Mouse (Mus musculus): ENCODE results near the gene Brca1.
"Not testable (repeated sequence)": the region's sequence is repeated elsewhere in the genome, so short reads cannot be mapped to it uniquely, and the experiment has no call there.

Brca1 gene

GRCm38 (mm10) chr11:101551751-101552475, at the start of gene Brca1, which contains the start of gene Nbr1:
Gene Brca1, minus strand, starts transcription at chr11:101551955.
Gene Nbr1, plus strand, starts transcription at chr11:101552149.
- DNase-seq = peak; percentile 94 to 95

DNA sequence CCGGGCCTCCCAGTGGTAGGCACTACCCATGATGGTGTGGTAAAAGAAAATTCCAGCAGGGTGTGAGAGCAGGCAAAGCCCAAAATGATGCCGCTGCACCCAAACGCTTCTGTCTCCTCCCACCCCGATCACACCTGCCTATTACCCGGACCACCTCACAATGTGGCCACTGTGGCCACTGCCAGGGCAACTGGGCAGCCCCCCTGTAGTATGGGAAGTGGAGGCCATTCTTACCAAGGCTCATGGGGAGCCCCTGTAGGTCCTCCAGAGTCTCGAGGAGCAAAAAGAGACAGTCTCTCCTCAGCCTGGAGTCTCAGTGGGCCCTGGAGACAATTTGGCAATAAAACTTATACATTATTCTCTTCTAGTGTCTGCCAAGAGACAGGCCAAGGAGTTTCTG, 47.4 kb upstream of the Brca1 start, which contains the start of gene Gm11634:
Gm11634 (minus strand) TSS at position 101 of the 400 bp plus-strand sequence.
- no peak for DNase-seq

DNA sequence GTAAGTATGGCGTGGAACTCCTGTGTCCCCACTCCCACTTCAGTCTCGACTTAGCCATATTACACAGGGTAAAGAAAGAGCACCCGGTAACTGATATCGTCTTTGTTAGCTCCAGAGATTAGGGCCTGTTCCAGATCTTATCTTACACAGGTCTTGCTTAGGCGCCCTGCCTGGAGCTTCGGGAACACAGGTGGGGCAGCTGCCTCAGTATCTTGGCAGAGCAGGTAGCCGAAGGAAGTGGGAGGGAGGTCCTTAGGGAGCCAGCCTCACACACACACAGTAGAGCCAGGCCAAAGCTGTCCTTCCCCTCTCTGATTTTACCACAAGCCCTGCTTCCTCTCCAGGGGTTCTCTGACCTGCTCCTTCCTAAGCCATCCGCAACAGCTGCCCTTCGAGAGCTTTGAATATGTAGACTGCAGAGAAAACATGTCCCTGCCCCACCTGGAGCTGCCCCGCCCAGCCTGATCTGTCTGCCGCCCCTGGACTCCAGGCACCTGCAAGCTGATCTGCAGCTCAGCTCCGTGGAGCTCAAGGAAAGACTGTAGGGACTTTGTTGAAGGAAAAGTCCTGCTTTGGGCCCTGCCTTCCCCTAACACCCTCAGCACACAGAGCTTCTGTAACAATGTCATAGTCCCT, 38.4 kb upstream of the Brca1 start:
- DNase-seq = no peak

DNA sequence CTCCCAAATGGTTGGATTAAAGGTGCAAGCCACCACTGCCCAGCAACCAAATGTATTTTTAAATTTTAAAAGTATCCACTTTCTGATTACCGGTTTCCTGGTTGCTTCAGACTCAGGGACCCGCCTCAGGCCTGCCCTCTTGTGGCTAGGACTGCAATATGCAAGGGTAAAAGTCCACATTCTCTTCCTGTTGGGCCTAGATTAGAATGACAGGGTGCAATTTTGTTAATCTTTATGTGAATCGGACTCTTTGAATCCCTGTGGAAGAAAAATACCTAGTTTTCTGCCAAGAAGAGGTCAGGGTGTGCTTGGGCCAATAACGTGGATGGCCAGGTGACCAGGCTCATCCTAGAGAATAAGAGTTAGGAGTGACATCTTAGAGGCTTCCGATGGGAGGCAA, 37.7 kb upstream of the Brca1 start:
- DNase-seq = peak; percentile 68 to 73

DNA sequence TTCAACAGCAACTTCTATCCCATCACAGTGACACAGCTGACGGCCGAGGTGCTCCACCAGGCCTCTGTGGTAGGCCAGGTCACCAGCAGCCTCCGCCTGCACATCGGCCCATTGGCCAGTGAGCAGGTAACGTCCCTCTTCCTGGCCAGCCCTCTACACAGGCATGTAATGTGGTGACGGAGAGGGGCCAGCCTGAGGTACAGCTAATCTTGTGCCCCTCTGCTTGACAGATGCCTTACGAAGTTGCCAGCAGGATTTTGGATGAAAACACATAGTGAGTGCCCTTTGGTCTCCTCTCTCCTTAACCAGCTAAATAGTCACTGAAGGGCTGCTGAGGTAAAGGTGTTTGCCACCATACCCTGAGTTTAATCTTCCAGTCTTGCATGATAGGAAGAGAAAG, 37.1 kb upstream of the Brca1 start:
- DNase-seq = no peak

GRCm38 (mm10) chr11:101587676-101588075, 35.9 kb upstream of the Brca1 start:
- no peak for DNase-seq

- no peak for DNase-seq
Measured at GRCm38 (mm10) chr11:101585805-101586204, 34.0 kb upstream of the Brca1 start.

- DNase-seq = not testable (repeated sequence)
Measured at GRCm38 (mm10) chr11:101585031-101585430, 33.3 kb upstream of the Brca1 start.

GRCm38 (mm10) chr11:101583205-101583604, 31.4 kb upstream of the Brca1 start:
- no peak for DNase-seq

DNA sequence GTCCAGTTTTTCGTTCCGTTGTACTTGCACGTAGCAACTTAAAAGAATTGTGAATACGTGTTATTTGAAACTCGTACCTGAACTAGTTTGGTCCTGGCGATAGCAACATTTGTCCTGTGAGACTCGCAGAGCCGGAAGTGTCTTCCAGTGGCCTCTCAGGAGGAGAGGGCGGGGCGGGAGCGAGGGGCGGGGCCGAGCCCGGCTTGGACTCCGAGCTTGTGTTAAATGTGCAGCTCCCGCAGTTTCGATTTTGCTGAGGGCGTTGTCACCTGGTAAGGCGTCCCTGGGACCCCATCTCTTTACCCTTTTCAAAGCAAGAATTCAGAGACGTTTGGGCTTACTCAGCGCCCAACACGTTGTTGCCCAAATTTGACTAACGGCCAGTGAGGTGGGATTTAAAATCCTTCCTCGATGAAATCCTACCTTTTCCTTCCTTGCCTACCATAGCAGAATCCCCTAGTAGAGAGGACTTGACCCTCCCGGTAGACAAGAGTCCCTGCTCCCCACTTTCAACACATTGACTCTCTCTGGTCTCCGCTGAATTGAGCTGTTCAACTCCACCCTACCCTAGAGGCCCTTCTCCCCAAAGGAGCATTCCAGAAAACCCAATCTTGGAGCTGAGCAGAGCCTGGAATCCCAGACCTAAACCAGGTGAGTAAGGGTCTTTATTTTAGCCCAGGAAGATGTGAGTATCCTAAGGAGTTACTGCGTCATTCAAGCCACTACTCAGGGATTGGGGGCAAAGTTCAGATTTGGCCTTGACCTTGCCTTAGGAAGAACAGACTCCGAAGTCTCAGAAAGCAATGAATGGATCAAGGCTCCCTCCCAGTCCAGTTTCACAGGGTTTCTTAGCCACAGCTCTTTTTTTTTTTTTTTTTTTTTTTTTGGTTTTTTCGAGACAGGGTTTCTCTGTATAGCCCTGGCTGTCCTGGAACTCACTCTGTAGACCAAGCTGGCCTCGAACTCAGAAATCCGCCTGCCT, 30.6 kb upstream of the Brca1 start, which contains the start of gene Tmem106a:
Tmem106a (plus strand) TSS at position 189 of the 982 bp plus-strand sequence.
- peak; percentile 22 to 30 for DNase-seq

DNA sequence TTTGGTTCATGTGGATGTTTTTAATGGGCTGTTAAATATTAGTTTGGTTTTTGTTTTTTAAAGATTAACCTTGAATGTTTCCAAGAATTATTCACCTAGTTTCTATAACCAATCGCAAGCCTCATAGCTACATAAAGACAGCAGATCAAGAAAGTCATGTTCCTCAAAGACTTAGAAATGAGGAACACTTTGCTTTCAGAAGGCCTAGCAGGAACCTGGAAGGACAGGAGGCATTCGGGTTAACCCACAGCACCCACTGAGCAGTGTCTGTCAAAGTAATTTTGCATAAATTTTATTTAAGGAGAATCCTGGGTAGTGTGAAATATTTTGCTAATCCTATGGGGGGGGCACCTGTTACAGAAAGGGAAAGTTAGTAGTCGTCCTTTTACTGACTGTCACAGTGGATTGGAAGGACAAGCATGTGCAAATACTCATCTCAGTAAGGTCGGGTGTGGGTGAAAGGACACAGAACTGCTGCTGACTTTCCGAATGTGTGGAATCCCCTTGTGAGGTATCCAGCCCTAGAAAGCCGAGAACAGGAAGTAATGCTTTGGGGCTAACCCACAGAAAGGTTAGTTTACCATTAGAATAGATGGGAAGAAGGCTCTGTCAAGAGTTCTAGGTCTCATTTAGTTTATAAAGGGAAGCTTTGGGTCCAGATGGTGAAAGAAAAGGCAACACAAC, 29.5 kb upstream of the Brca1 start:
- no peak for DNase-seq

- DNase-seq = no peak
Measured at GRCm38 (mm10) chr11:101576116-101576515, 24.4 kb upstream of the Brca1 start.

GRCm38 (mm10) chr11:101568421-101568820, 16.7 kb upstream of the Brca1 start:
- DNase-seq = no peak

DNA sequence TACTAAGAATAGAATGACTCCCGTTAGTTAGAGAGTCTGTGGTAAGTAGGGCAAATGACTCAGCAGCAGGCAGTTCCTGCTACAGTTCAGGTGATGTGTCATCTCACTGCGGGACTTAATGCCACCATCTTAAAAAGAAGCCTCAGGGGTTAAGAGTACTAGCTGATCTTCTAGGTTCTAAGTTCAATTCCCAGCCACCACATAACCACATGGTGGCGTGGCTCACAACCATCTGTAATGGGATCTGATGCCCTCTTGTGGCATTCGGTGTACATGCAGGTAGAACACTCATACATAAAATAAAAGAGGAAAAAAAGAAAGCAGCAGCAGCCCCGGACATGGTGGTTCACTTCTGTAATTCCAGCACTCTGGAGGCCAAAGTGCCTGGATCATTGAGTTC, 10.6 kb upstream of the Brca1 start:
- peak; percentile 60 to 72 for DNase-seq

DNA sequence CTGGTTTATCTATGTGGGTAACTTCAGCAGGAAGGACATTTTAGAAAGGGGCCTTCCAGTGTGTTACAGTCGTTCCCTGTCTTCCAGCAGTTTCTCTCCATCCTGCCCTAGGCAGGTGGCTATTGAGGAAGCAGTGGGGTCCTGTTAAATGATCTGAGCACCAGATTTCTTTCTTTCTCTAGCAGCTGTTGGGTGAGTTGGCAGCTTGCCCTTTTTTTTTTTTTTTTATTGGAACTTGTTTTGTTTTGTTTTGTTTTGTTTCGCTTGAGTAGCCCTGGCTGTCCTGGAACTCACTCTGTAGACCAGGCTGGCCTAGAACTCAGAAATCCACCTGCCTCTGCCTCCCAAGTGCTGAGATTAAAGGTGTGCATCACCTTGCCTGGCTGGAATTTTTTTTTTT, 5.2 kb upstream of the Brca1 start:
- DNase-seq = no peak

GRCm38 (mm10) chr11:101556541-101556940, 4.8 kb upstream of the Brca1 start:
- DNase-seq = no peak

DNA sequence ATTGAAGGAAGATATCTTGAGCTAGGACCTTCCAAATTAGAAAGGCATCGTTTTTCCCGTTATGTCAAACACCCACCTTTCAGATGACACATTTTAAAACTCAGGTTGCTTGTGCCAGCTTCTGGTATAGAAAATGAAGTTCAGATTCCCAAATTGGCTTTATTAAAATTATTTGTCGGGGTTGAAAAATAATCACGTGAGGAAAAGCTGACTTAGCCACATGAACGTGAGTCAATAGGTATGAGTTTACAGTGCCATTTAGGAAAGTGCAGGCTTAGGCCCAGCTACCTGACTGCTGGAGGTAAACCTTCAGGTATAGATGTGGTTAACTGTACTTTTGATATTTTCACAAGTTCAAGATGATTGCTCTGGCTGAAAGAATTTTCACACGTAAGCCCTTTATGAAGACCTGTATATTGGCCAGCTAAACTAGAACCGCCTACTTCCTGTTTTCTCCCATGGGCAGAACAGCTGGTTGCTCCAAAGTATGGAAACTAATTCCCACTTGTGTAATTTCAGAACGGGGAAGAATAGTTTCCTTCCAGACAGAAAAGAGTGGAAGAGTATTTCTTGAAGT, 1.7 kb upstream of the Brca1 start:
- DNase-seq = peak in 1 of 2 experiments; percentile 16

DNA sequence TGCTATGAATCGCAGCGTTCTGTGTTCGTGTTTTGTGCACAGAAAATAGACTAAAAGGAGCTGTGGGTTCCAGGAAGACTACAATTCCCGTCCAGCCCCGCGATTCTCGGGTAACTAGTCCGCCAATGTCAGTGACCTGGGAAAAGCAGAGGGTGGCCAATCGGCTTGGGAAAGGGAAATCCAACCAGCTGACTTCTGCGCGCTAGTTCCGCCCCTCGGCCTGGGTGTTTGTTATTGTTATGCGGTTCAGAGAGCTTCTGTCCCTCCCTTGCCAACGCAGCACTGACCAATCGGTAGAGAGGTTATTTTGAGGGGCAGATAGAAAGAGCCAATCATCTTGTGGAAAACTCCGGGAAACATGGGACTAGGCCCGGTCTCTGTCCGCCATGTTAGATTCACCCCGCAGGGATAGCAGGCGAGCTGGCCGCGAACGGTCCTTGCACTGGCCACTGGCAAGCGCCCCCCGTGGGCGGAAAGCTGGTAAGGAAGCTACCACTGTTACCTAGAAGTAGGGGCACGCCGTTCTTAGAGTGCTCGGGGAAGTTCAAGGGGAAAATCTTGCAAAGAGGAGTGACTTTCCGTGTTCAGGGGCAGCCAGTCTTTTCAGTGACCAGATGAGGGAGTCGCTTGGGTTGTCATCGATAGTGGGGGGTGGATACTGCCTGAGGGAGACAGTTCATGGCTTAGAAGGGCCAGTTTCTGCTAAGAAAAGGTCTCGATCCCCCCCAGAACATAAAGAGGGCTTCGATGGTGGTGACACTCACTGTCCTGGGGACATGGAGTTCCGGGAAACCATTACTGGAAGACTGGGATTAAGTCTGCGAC, 933 bp upstream of the Brca1 start:
- peak; percentile 95 to 97 for DNase-seq

DNA sequence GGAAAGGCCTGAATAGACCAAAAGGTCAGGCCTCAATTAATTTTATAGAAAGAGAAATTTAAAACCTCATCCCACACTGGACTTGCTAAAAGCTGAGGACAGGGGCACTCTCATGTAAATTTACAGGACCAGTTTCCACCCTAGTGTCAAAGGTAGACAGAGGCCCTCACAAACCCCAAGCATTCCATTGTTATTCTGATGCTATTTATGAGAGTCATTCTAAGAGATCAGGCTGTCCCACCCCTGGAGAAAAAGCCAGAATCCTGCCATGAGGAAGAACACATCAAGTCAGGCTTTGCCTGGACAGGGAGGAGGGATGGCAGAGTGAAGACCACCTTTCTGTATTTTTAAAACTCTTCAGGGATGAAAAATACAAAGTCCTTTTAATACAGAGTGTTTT, 3.2 kb downstream of the Brca1 start:
- DNase-seq = no peak

DNA sequence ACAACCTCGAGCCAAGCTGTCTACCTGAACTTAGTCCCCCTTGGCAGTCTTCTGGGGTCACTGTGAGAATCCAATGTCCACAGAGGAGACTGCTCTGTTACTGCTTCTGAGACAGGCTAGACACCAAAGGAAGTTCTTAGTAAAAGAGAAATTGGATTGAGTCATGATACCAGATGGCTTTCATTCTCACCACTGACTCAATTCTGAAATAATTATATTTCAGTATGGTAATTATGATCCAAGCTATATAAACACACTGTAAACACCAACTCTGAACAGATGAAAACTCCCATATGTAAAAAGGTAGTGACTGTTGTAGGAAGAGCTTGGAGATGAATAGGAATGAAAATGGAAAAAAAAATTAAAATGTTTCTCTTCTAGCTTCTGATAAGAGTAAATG, 7.6 kb downstream of the Brca1 start:
- no peak for DNase-seq

- no peak for DNase-seq
Measured at GRCm38 (mm10) chr11:101543533-101543932, 8.2 kb downstream of the Brca1 start.

Data from cerebellum, postnatal 14 days (tissue).